Mouse (Mus musculus) lung, adult 2 months (tissue): Measurements from ENCODE around the gene Nelfb. TPM values are rescaled to one million over a fixed set of nuclear protein-coding genes. Genes with fewer than 3 reads are reported as not detected.

Experiments
- DNase-seq: peaks from one replicate; pipeline ENCODE4 v3.0.0; 2022
- H3K4me1 ChIP-seq: fragments of 200-500 bp; 2 replicates; pipeline ENCODE4 v1.6.1; 2011; ENCODE audit warnings: low read length; ENCODE audit not compliant: control insufficient read depth, insufficient read depth
- H3K4me3 ChIP-seq: fragments of 200-500 bp; replicated peaks from 2 replicates; pipeline ENCODE3; 2011; ENCODE audit warnings: low read depth, mild to moderate bottlenecking, control low read depth, low read length; ENCODE audit errors: extremely low read depth
- CTCF ChIP-seq: fragments of 200-500 bp; IDR thresholded peaks from 2 replicates; pipeline ENCODE4 v1.5.1; 2011; ENCODE audit warnings: mild to moderate bottlenecking, low read length, control low read depth; ENCODE audit not compliant: insufficient read depth
- POLR2A ChIP-seq: fragments of 200-500 bp; IDR thresholded peaks from 2 replicates; pipeline ENCODE4 v1.6.1; 2011; ENCODE audit warnings: low read depth, mild to moderate bottlenecking, control low read depth, low read length, borderline replicate concordance; ENCODE audit errors: extremely low read depth
- WGBS: fragments of 180-500 bp; shearing (Covaris S2); methylation state at CpG from one replicate; pipeline ENCODE4 v1.1.7; 2018; 5-methylcytosine and 5-hydroxymethylcytosine counted together
- polyA plus RNA-seq: library from polyadenylated mRNA; depleted of rRNA; stranded (reverse); fragments of >200 nt; gene quantifications from 2 replicates; pipeline ENCODE4 v1.2.3, GENCODE M21; 2012

Gene Nelfb
- polyA plus RNA-seq, 1 experiment: 94.5 TPM

- DNase-seq: no peak
- Histone ChIP-seq H3K4me3 (peak within 1 kb of the TSS; percentile 91), H3K4me1 (peaks cover 15% of the 10 kb centered on the region)
- under 1% methylated on average over 17 of the region's 17 CpGs for WGBS
- TF ChIP-seq POLR2A (peak; percentile 99), CTCF (no peak)
These were observed 13.1 kb upstream of the Nelfb start, which contains the start of gene Tubb4b for GRCm38 (mm10) chr2:25224492-25224765. TSS of gene Tubb4b (minus strand) at chr2:25224702.

GRCm38 (mm10) chr2:25223681-25224491 lies 12.6 kb upstream of the Nelfb start:
- peak; percentile 79 for DNase-seq
- no peak for TF ChIP-seq CTCF
- peak; percentile 25; the same call in 1 of the 2 replicates for TF ChIP-seq POLR2A
- Histone ChIP-seq H3K4me1 (peaks cover 14% of the 10 kb centered on the region), H3K4me3 (peak overlapping the region; percentile 91)
- WGBS: 1% methylated on average over 51 of the region's 53 CpGs

DNA sequence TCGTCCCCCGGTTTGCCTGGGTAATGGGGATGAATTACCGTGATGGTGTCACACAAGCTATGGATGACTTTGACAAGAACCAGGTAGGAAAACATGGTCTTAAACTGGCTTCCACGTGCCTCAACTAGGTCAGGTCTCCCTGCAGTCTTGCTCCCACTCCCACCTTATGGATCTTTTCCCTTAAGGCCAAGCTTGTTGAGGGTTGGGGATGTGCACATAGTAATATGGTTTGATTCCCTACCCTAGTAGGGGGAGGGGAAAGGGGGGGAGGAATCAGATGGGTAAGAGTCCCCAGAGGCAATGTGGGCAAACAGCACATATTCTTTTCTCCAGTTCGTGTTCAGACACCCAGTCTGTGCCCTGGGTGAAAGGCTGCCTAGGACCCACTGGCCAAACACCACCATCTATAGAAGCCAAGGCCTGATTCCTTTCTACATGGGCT lies 10.1 kb upstream of the Nelfb start:
- peaks cover 6% of the 10 kb centered on the region for H3K4me1 ChIP-seq
- 71% methylated on average over 5 of the region's 5 CpGs for WGBS
- H3K4me3 ChIP-seq: no peak overlapping the region
- no peak for DNase-seq
- TF ChIP-seq POLR2A (peak; percentile 38; the same call in 1 of the 2 replicates), CTCF (no peak)

DNA sequence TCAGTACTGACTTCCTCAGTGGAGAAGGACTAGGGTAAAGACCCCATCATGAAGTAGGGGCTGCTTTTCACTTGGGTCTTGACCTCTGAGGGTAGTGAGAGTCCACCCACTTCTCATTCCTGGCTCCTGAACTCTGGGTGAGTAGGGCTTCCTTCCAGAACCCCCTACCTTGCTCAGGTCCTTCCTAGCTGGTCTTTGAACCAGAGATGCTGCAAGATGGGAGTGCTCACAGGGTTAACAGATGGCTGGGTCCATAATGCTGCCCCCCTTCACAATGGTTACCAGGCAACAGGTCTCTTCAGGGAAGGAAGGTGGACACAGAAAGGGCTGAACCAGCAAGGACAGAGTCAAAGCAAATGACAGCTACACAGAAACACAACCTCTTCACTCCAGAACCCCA lies 7.2 kb upstream of the Nelfb start, which contains the start of gene Fam166a:
Gene Fam166a, plus strand, starts transcription at position 301 of the 400 bp plus-strand sequence.
- no peak for DNase-seq
- TF ChIP-seq CTCF (no peak), POLR2A (no peak)
- Histone ChIP-seq H3K4me3 (no peak within 1 kb of the TSS), H3K4me1 (no peaks in the 10 kb centered on the region; the same call in 1 of the 2 replicates)

DNA sequence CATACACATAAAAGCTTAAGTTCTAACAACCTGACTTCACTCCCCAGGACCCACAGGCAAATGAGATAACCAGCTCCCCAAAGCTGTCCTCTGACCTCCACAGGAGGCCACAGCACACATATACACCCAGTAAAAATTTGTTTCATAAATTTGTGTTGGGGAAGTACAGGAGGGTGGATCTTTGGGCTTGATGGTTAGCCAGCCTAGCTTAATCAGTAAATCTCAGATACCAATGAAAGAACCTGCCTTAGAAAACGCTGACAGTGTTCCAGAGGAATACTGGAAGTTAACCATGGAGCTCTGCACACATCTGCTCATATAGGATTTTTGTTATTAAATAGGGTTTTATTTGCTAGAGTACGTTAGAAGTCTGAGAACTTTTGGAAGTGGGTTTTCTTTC lies 6.4 kb upstream of the Nelfb start:
- WGBS: 58% methylated on average over 2 of the region's 2 CpGs
- no peak for DNase-seq
- Histone ChIP-seq H3K4me3 (no peak overlapping the region), H3K4me1 (no peaks in the 10 kb centered on the region)
- TF ChIP-seq CTCF (no peak), POLR2A (no peak)

DNA sequence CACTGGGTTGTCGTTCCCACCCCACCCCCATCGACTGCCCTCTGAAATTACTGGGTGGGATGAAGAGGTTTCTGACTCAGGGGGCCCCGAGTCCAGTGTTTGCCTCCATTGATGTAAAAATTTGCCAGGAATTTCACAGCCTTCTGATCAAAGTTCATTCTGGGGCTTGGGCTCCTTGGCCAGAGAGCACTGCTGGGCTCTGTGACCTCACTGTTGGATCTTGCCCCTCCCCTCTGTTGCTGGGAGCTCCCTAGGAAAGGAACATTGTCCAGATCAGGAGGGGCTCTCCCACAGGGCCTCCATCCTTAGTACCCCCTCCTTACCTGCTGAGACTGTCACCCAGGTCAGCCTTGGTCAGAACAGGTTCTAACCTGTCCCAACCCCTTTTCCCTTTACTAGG lies 3.2 kb upstream of the Nelfb start, which contains the start of gene Stpg3:
Gene Stpg3, minus strand, starts transcription at position 194 of the 400 bp plus-strand sequence.
- no peak within 1 kb of the TSS for H3K4me3 ChIP-seq
- TF ChIP-seq CTCF (no peak), POLR2A (no peak)
- peaks cover 8% of the 10 kb centered on the region; the same call in 1 of the 2 replicates for H3K4me1 ChIP-seq
- 66% methylated on average over 3 of the region's 3 CpGs for WGBS
- no peak for DNase-seq

DNA sequence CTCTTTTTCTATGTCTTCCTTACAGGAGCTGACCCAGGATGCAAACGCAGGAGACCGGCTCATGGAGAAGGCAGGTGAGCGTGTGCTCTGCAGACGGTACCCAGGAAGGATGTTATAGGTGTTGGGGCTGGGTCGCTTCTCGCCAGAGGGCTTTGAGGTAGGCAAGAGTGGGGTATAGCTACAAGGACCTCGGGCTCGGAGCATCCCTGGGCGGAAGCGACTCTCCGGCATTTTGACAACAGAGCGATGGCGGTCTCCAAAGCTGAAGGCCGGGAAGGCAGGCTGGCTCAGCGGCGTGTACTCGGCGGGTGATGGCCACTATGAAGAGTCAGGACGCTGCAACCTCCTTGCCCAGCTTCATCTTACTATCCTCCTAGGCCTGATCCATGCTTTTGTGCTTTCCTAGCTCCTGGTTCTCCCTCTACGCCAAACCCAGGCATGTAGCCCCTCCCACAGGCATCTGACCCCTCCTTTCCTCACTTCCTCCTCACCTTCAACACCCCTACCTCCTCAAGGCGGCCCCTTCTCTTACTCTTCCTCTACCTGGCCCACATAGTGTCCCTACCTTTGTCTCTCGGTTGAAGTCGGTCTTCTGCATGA lies 2.1 kb upstream of the Nelfb start:
- WGBS: 71% methylated on average over 23 of the region's 23 CpGs
- peaks cover 8% of the 10 kb centered on the region; the same call in 1 of the 2 replicates for H3K4me1 ChIP-seq
- DNase-seq: no peak
- no peak overlapping the region for H3K4me3 ChIP-seq
- no peak for TF ChIP-seq CTCF
- no peak for TF ChIP-seq POLR2A

- no peak for TF ChIP-seq POLR2A
- no peak for TF ChIP-seq CTCF
- Histone ChIP-seq H3K4me1 (peaks cover 8% of the 10 kb centered on the region; the same call in 1 of the 2 replicates), H3K4me3 (peak overlapping the region; percentile 90)
- under 1% methylated on average over 24 of the region's 24 CpGs for WGBS
- DNase-seq: peak; percentile 31
These were observed 603 bp downstream of the Nelfb start for GRCm38 (mm10) chr2:25210686-25211085.

DNA sequence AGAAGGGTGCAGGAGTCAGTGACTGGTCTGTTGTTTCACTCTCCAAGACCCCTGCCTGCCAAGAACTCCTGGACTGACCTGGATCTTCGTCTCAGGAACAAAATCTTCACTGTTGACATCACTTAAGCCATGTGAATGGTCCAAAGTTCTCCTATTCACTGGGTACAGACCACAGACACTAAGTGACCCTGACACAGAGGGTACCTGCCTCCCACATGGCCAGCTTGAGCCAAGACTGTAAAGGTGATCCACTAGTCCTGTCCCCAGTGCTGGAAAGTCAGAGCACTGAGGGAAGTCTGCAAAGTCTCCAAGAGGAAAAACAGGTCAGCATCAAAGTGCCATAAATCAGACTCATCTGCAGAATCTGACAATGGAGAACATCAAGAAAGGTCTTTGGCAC lies 3.7 kb downstream of the Nelfb start:
- 85% methylated on average over 1 of the region's 1 CpGs for WGBS
- no peak for DNase-seq
- H3K4me3 ChIP-seq: no peak overlapping the region
- peaks cover 8% of the 10 kb centered on the region; the same call in 1 of the 2 replicates for H3K4me1 ChIP-seq
- TF ChIP-seq CTCF (no peak), POLR2A (no peak)
